Mouse (Mus musculus) embryonic facial prominence, embryonic 10.5 days (tissue): Measurements from ENCODE around the gene Gm20696. TPM values are rescaled to one million over a fixed set of nuclear protein-coding genes. Genes with fewer than 3 reads are reported as not detected.

Experiments used
- DNase-seq: peaks from one replicate; pipeline ENCODE4 v3.0.0-alpha.2; 2017; ENCODE audit warnings: low spot score
- H3K27ac ChIP-seq: fragments of 300-500 bp; sonication (generic); replicated peaks from 2 replicates; pipeline ENCODE4 v1.5.1; 2016; ENCODE audit warnings: mild to moderate bottlenecking
- H3K27me3 ChIP-seq: fragments of 300-500 bp; sonication (generic); replicated peaks from 2 replicates; pipeline ENCODE4 v1.6.1; 2016; ENCODE audit warnings: low read depth, mild to moderate bottlenecking; ENCODE audit not compliant: poor library complexity, severe bottlenecking
- H3K36me3 ChIP-seq: fragments of 300-500 bp; sonication (generic); replicated peaks from 2 replicates; pipeline ENCODE4 v1.6.1; 2016; ENCODE audit warnings: mild to moderate bottlenecking, moderate library complexity
- H3K4me1 ChIP-seq: fragments of 300-500 bp; sonication (generic); 2 replicates; pipeline ENCODE4 v1.6.1; 2016
- H3K4me3 ChIP-seq: fragments of 300-500 bp; sonication (generic); 2 replicates; pipeline ENCODE4 v1.5.1; 2016; ENCODE audit warnings: mild to moderate bottlenecking, moderate library complexity
- H3K9me3 ChIP-seq: fragments of 300-500 bp; sonication (generic); 2 replicates; pipeline ENCODE4 v1.6.1; 2016; ENCODE audit warnings: mild to moderate bottlenecking
- WGBS: fragments of 180-500 bp; shearing (Covaris S2); methylation state at CpG from one replicate; pipeline ENCODE4 v1.1.7; 2016; 5-methylcytosine and 5-hydroxymethylcytosine counted together
- polyA plus RNA-seq: library from polyadenylated mRNA; unstranded; fragments of >200 nt; fragmentation: Nextera tagmentation; extraction: Ambion mirVana; gene quantifications from 2 replicates; pipeline ENCODE4 v1.2.1, GENCODE M21; 2016

The Gm20696 gene
- polyA plus RNA-seq, 1 experiment from 2014 or later = 4.5 TPM

- no peak overlapping the region for H3K27ac ChIP-seq
- H3K36me3 ChIP-seq = no peaks in the 10 kb centered on the region
- no peak for DNase-seq
- WGBS = 84% methylated on average over 8 of the region's 8 CpGs
- H3K4me1 ChIP-seq = peaks cover 37% of the 10 kb centered on the region
- H3K4me3 ChIP-seq = no peak overlapping the region
- no peaks in the 10 kb centered on the region for H3K9me3 ChIP-seq
- no peaks in the 10 kb centered on the region for H3K27me3 ChIP-seq
These were observed 344.3 kb downstream of the Gm20696 start for GRCm38 (mm10) chr6:99322132-99322904.

- H3K4me3 ChIP-seq = no peak overlapping the region
- no peak for DNase-seq
- WGBS = 62% methylated on average over 8 of the region's 8 CpGs
- no peak overlapping the region for H3K27ac ChIP-seq
- H3K27me3 ChIP-seq = no peaks in the 10 kb centered on the region
- H3K9me3 ChIP-seq = no peaks in the 10 kb centered on the region
- H3K4me1 ChIP-seq = peaks cover 38% of the 10 kb centered on the region
- H3K36me3 ChIP-seq = no peaks in the 10 kb centered on the region
These were observed 346.2 kb downstream of the Gm20696 start for GRCm38 (mm10) chr6:99320444-99320843.

- H3K4me1 ChIP-seq = peaks cover 39% of the 10 kb centered on the region
- H3K9me3 ChIP-seq = no peaks in the 10 kb centered on the region
- no peak overlapping the region for H3K4me3 ChIP-seq
- no peaks in the 10 kb centered on the region for H3K36me3 ChIP-seq
- DNase-seq = peak; percentile 22
- 59% methylated on average over 19 of the region's 19 CpGs for WGBS
- peak overlapping the region; percentile 57 for H3K27ac ChIP-seq
- no peaks in the 10 kb centered on the region for H3K27me3 ChIP-seq
These were observed 346.9 kb downstream of the Gm20696 start for GRCm38 (mm10) chr6:99319415-99320405.

DNA sequence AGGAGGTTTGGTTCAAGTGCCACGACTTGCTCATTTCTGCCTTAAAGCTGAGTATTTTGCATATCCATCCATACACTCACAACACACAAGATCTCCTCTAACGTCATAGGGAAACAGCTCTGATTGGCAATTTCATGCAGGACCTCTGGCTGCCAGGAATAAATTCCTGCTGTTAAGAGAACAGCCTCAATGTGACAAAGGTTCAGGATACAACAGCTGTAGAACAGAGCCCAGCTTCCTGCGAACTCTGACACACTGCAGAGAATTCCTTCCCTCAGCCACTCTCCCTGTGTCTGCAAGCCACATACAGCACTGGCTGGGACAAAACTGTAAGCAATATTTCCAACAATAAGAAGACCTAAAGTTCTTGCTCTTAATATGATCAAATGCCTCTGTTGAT is 351.9 kb downstream of the Gm20696 start:
- no peaks in the 10 kb centered on the region for H3K9me3 ChIP-seq
- H3K4me1 ChIP-seq = peaks cover 33% of the 10 kb centered on the region
- no peak overlapping the region for H3K4me3 ChIP-seq
- no peak for DNase-seq
- H3K27me3 ChIP-seq = no peaks in the 10 kb centered on the region
- 64% methylated on average over 3 of the region's 3 CpGs for WGBS
- no peak overlapping the region for H3K27ac ChIP-seq
- no peaks in the 10 kb centered on the region for H3K36me3 ChIP-seq

DNA sequence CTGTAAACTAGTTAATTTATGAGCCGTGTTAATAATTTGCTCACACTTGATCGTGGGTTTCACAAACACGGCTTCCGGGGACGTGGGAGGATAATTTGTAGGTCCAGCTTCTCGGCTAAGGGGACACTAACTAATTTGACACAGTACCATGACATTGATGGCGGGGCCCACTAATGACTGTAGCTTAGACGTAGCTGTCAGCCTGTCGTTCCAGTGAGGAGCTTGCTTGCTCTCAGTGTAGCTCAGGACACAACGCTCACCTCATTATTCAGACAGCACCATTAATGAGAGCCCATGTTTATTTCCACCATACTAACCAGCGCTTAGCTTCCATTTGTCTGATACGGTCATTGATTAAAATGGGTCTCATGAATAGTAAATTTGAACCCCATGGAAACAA is 356.1 kb downstream of the Gm20696 start:
- H3K27me3 ChIP-seq = no peaks in the 10 kb centered on the region
- 0 out of 2 replicates have a peak, but pooled peaks cover 7% of the 10 kb centered on the region for H3K36me3 ChIP-seq
- no peak for DNase-seq
- H3K9me3 ChIP-seq = no peaks in the 10 kb centered on the region
- WGBS = 86% methylated on average over 12 of the region's 12 CpGs
- no peak overlapping the region for H3K4me3 ChIP-seq
- peaks cover 19% of the 10 kb centered on the region for H3K4me1 ChIP-seq
- no peak overlapping the region for H3K27ac ChIP-seq

GRCm38 (mm10) chr6:99310171-99310500 is 356.5 kb downstream of the Gm20696 start:
- H3K27me3 ChIP-seq = no peaks in the 10 kb centered on the region
- 65% methylated on average over 3 of the region's 3 CpGs for WGBS

GRCm38 (mm10) chr6:99309466-99310170 is 357.0 kb downstream of the Gm20696 start:
- Histone ChIP-seq H3K9me3 (no peaks in the 10 kb centered on the region), H3K27ac (no peak overlapping the region), H3K27me3 (no peaks in the 10 kb centered on the region), H3K4me3 (no peak overlapping the region), H3K36me3 (0 out of 2 replicates have a peak, but pooled peaks cover 7% of the 10 kb centered on the region), H3K4me1 (peaks cover 16% of the 10 kb centered on the region)
- 81% methylated on average over 14 of the region's 14 CpGs for WGBS
- DNase-seq = no peak

More at GRCm38 (mm10) chr6:99310171-99310500, 356.5 kb downstream of the Gm20696 start:
- Histone ChIP-seq H3K27ac (no peak overlapping the region), H3K4me1 (peaks cover 19% of the 10 kb centered on the region), H3K4me3 (no peak overlapping the region), H3K9me3 (no peaks in the 10 kb centered on the region), H3K36me3 (0 out of 2 replicates have a peak, but pooled peaks cover 7% of the 10 kb centered on the region)
- no peak for DNase-seq

DNA sequence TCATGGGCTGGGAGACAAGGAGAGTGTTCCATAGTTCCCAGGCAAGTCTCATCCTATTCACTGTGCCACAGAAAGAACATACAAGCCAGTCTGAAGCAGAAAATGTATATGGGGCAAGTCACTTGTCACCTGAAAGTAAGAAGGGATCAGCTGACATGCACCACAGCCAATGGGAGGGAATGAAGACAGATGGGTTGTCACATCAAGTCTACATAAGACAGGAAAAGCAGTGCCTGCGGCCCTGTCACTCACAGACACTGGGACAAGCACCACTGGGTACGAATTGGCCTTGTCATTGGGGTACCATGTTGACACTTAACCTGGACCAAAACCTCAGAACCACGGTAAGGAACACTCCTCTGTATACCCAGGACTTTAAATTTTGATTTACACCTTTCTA is 360.8 kb downstream of the Gm20696 start:
- H3K27ac ChIP-seq = no peak overlapping the region
- 0 out of 2 replicates have a peak, but pooled peaks cover 7% of the 10 kb centered on the region for H3K36me3 ChIP-seq
- H3K4me1 ChIP-seq = peaks cover 22% of the 10 kb centered on the region
- DNase-seq = no peak
- 91% methylated on average over 3 of the region's 3 CpGs for WGBS
- no peak overlapping the region for H3K4me3 ChIP-seq
- H3K9me3 ChIP-seq = no peaks in the 10 kb centered on the region
- H3K27me3 ChIP-seq = no peaks in the 10 kb centered on the region

DNA sequence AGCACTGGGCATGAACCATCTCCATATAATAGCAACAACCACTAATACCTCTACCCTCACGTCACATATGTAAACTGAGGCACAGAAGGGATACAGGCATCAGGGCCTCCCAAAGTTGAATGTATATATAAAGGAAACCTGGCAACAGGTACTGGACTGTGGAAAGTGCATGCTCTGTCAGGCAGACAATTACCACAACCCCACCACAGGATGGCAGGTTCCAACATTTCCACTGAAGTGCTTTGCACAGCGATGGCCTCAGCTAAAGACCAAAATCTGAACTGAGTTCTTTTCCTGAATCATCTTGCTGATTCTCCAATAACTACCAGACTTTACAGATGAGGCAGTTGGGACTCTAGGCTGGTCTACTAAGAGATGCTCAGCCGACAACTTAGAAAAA is 361.4 kb downstream of the Gm20696 start:
- Histone ChIP-seq H3K4me1 (peaks cover 18% of the 10 kb centered on the region), H3K27ac (no peak overlapping the region), H3K27me3 (no peaks in the 10 kb centered on the region), H3K9me3 (no peaks in the 10 kb centered on the region), H3K4me3 (no peak overlapping the region), H3K36me3 (0 out of 2 replicates have a peak, but pooled peaks cover 7% of the 10 kb centered on the region)
- 93% methylated on average over 3 of the region's 3 CpGs for WGBS
- DNase-seq = no peak

DNA sequence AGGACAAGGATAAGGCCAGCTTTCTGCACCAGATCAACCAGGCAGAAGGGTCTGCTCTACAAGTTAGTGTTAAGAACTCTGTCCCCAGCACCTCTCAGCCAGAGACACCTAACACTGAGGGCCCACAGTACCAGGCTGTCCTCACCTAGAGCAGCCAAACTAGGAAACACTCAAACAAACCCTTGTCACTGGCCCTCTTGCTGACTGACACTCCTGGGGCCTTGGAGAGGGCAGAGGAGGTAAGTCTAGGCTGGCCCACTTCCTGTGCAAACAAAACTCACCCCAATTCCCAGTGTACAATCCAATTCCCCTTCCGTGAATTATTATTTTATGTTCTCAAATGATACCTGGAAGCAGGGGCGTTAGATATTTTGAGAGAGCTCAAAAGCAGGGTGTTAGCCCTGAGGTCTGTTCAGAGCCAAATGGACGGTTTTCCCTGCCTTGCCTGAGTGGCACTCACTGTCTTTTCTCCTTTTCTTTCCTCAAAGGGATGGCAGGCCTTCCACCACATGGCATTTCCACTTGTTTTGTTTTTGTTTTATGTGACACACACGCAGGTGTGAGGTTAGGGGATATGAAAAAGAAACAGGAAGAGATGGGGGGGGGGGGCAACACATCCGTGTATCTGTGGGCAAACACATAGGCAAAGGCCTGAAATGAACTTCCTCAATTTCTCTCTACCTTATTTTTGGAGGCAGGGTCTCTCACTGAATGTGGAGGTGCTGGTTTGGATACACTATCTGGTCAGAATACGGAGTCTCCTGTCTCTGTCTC is 363.7 kb downstream of the Gm20696 start:
- 84% methylated on average over 6 of the region's 6 CpGs for WGBS
- DNase-seq = no peak
- H3K9me3 ChIP-seq = no peaks in the 10 kb centered on the region

DNA sequence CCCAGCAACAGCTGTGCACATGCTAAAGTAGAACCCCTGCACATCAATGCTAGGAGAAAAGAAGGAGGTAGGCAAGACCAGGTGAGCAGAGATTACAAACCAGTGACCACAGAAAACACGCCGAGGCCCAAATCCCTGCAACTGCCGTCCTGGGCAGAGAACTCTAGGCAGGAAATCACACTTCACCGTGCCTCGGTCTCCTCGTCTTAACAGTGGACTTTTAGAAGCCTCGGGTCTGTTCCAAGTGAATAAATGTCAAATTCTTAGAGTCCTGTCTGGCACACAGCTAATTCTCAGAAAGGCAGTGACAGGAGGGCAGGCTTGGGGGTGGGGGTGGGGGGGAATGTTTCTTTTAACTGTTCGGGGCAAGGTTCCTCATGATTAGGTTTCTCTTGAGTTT is 364.7 kb downstream of the Gm20696 start:
- Histone ChIP-seq H3K27ac (no peak overlapping the region), H3K4me1 (peaks cover 19% of the 10 kb centered on the region), H3K4me3 (no peak overlapping the region), H3K36me3 (0 out of 2 replicates have a peak, but pooled peaks cover 4% of the 10 kb centered on the region), H3K9me3 (no peaks in the 10 kb centered on the region), H3K27me3 (no peaks in the 10 kb centered on the region)
- DNase-seq = no peak
- WGBS = 81% methylated on average over 8 of the region's 8 CpGs

More for the DNA sequence above, 363.7 kb downstream of the Gm20696 start:
- no peak overlapping the region for H3K4me3 ChIP-seq
- no peaks in the 10 kb centered on the region for H3K27me3 ChIP-seq
- H3K27ac ChIP-seq = no peak overlapping the region
- peaks cover 19% of the 10 kb centered on the region for H3K4me1 ChIP-seq
- 0 out of 2 replicates have a peak, but pooled peaks cover 7% of the 10 kb centered on the region for H3K36me3 ChIP-seq
